Mouse (Mus musculus): Measurements from ENCODE around the gene Naip1. TPM values are rescaled to one million over a fixed set of nuclear protein-coding genes. Genes with fewer than 3 reads are reported as not detected.
"Not testable (repeated sequence)": the region's sequence is repeated elsewhere in the genome, so short reads cannot be mapped to it uniquely, and the experiment has no call there.

The Naip1 gene
- not detected in 2 replicates for polyA plus RNA-seq (2011; ENCODE audit: insufficient read length, low read depth, missing spikeins)

- H3K4me3 ChIP-seq (ENCODE audit: insufficient read depth, low read length); H3K27ac ChIP-seq (ENCODE audit: insufficient read depth, low read length); H3K4me1 ChIP-seq (ENCODE audit: control insufficient read depth, insufficient read depth, low read length): not testable (repeated sequence)
These were observed at the start of gene Naip1 for GRCm38 (mm10) chr13:100452415-100453127. TSS of gene Naip1 (minus strand) at chr13:100452869.

- H3K4me1 ChIP-seq (ENCODE audit: control insufficient read depth, insufficient read depth, low read length); H3K27ac ChIP-seq (ENCODE audit: insufficient read depth, low read length); H3K4me3 ChIP-seq (ENCODE audit: insufficient read depth, low read length): not testable (repeated sequence)
These were observed 47.0 kb upstream of the Naip1 start for GRCm38 (mm10) chr13:100499625-100500024.

GRCm38 (mm10) chr13:100495337-100495736 is 42.7 kb upstream of the Naip1 start:
- no peak overlapping the region for H3K27ac ChIP-seq (ENCODE audit: insufficient read depth, low read length)
- H3K4me3 ChIP-seq (ENCODE audit: insufficient read depth, low read length), result no peak overlapping the region
- TF ChIP-seq POLR2A (IDR thresholded peaks at IDR 0.05; ENCODE audit: low read depth, low read length), result no peak
- TF ChIP-seq CTCF (IDR thresholded peaks at IDR 0.05; ENCODE audit: borderline replicate concordance, insufficient read depth, low read length), result no peak
- no peaks in the 10 kb centered on the region; the same call in 1 of the 2 replicates for H3K4me1 ChIP-seq (ENCODE audit: control insufficient read depth, insufficient read depth, low read length)

- H3K4me3 ChIP-seq (ENCODE audit: insufficient read depth, low read length); H3K4me1 ChIP-seq (ENCODE audit: control insufficient read depth, insufficient read depth, low read length); H3K27ac ChIP-seq (ENCODE audit: insufficient read depth, low read length): not testable (repeated sequence)
These were observed 41.7 kb upstream of the Naip1 start for GRCm38 (mm10) chr13:100494370-100494769.

GRCm38 (mm10) chr13:100493313-100493712 is 40.6 kb upstream of the Naip1 start:
- H3K4me3 ChIP-seq (ENCODE audit: insufficient read depth, low read length), result no peak overlapping the region
- H3K27ac ChIP-seq (ENCODE audit: insufficient read depth, low read length), result no peak overlapping the region
- TF ChIP-seq POLR2A (IDR thresholded peaks at IDR 0.05; ENCODE audit: low read depth, low read length), result no peak
- TF ChIP-seq CTCF (IDR thresholded peaks at IDR 0.05; ENCODE audit: borderline replicate concordance, insufficient read depth, low read length), result no peak
- H3K4me1 ChIP-seq (ENCODE audit: control insufficient read depth, insufficient read depth, low read length), result no peaks in the 10 kb centered on the region; the same call in 1 of the 2 replicates

GRCm38 (mm10) chr13:100492061-100492787 is 39.6 kb upstream of the Naip1 start, which contains the start of gene Gtf2h2:
TSS of gene Gtf2h2 (minus strand) at chr13:100492579.
- H3K27ac ChIP-seq (ENCODE audit: insufficient read depth, low read length), result no peak within 1 kb of the TSS
- H3K4me1 ChIP-seq (ENCODE audit: control insufficient read depth, insufficient read depth, low read length), result no peaks in the 10 kb centered on the region; the same call in 1 of the 2 replicates
- TF ChIP-seq POLR2A (IDR thresholded peaks at IDR 0.05; ENCODE audit: low read depth, low read length) (peak; percentile 71), CTCF (IDR thresholded peaks at IDR 0.05; ENCODE audit: borderline replicate concordance, insufficient read depth, low read length) (peak; percentile 86)
- peak within 1 kb of the TSS; percentile 92 for H3K4me3 ChIP-seq (ENCODE audit: insufficient read depth, low read length)

- TF ChIP-seq POLR2A (IDR thresholded peaks at IDR 0.05; ENCODE audit: low read depth, low read length) (no peak), CTCF (IDR thresholded peaks at IDR 0.05; ENCODE audit: borderline replicate concordance, insufficient read depth, low read length) (no peak)
- no peak overlapping the region for H3K27ac ChIP-seq (ENCODE audit: insufficient read depth, low read length)
- peak overlapping the region; percentile 92 for H3K4me3 ChIP-seq (ENCODE audit: insufficient read depth, low read length)
- H3K4me1 ChIP-seq (ENCODE audit: control insufficient read depth, insufficient read depth, low read length), result no peaks in the 10 kb centered on the region; the same call in 1 of the 2 replicates
These were observed 39.0 kb upstream of the Naip1 start for GRCm38 (mm10) chr13:100491623-100492022.

GRCm38 (mm10) chr13:100490424-100490823 is 37.8 kb upstream of the Naip1 start:
- Histone ChIP-seq H3K27ac (ENCODE audit: insufficient read depth, low read length) (no peak overlapping the region), H3K4me1 (ENCODE audit: control insufficient read depth, insufficient read depth, low read length) (no peaks in the 10 kb centered on the region; the same call in 1 of the 2 replicates), H3K4me3 (ENCODE audit: insufficient read depth, low read length) (no peak overlapping the region)
- TF ChIP-seq POLR2A (IDR thresholded peaks at IDR 0.05; ENCODE audit: low read depth, low read length) (no peak), CTCF (IDR thresholded peaks at IDR 0.05; ENCODE audit: borderline replicate concordance, insufficient read depth, low read length) (no peak)

- Histone ChIP-seq H3K4me1 (ENCODE audit: control insufficient read depth, insufficient read depth, low read length) (no peaks in the 10 kb centered on the region), H3K4me3 (ENCODE audit: insufficient read depth, low read length) (no peak overlapping the region), H3K27ac (ENCODE audit: insufficient read depth, low read length) (no peak overlapping the region)
- no peak for TF ChIP-seq POLR2A (IDR thresholded peaks at IDR 0.05; ENCODE audit: low read depth, low read length)
- no peak for TF ChIP-seq CTCF (IDR thresholded peaks at IDR 0.05; ENCODE audit: borderline replicate concordance, insufficient read depth, low read length)
These were observed 30.9 kb upstream of the Naip1 start for GRCm38 (mm10) chr13:100483610-100484009.

GRCm38 (mm10) chr13:100463527-100464222 is 11.0 kb upstream of the Naip1 start:
- peaks cover 5% of the 10 kb centered on the region; the same call in 1 of the 2 replicates for H3K4me1 ChIP-seq (ENCODE audit: control insufficient read depth, insufficient read depth, low read length)
- H3K27ac ChIP-seq (ENCODE audit: insufficient read depth, low read length), result no peak overlapping the region
- TF ChIP-seq CTCF (IDR thresholded peaks at IDR 0.05; ENCODE audit: borderline replicate concordance, insufficient read depth, low read length) (no peak), POLR2A (IDR thresholded peaks at IDR 0.05; ENCODE audit: low read depth, low read length) (no peak)
- H3K4me3 ChIP-seq (ENCODE audit: insufficient read depth, low read length), result no peak overlapping the region

All from embryonic fibroblast, embryonic 13.5 days (primary cell).